Mouse (Mus musculus) kidney, embryonic 16.5 days (tissue): ENCODE results near the gene Palld. TPM values are rescaled to one million over a fixed set of nuclear protein-coding genes. Genes with fewer than 3 reads are reported as not detected.

Experiments
- ATAC-seq: fragments of 200-750 bp; cut with Nextera tagmentation; 2 replicates; pipeline ENCODE4 v1.8.0; 2017; ENCODE audit warnings: moderate TSS enrichment; ENCODE audit not compliant: low FRiP score, low TSS enrichment
- H3K27ac ChIP-seq: fragments of 300-500 bp; sonication (generic); 2 replicates; pipeline ENCODE4 v1.5.1; 2014; ENCODE audit warnings: low read length
- H3K27me3 ChIP-seq: fragments of 300-500 bp; sonication (generic); 2 replicates; pipeline ENCODE4 v1.6.1; 2014; ENCODE audit warnings: low read length, control low read depth, mixed read lengths; ENCODE audit not compliant: insufficient read depth
- H3K36me3 ChIP-seq: fragments of 300-500 bp; sonication (generic); 2 replicates; pipeline ENCODE4 v1.6.1; 2014; ENCODE audit warnings: low read length, control low read depth, mixed read lengths; ENCODE audit not compliant: insufficient read depth
- H3K4me1 ChIP-seq: fragments of 300-500 bp; sonication (generic); 2 replicates; pipeline ENCODE4 v1.6.1; 2014; ENCODE audit warnings: low read length, control low read depth, mixed read lengths; ENCODE audit not compliant: insufficient read depth
- H3K4me2 ChIP-seq: fragments of 300-500 bp; sonication (generic); replicated peaks from 2 replicates; pipeline ENCODE4 v1.6.1; 2014; ENCODE audit warnings: low read depth, low read length
- H3K4me3 ChIP-seq: fragments of 300-500 bp; sonication (generic); 2 replicates; pipeline ENCODE4 v1.5.1; 2014; ENCODE audit warnings: mild to moderate bottlenecking, low read length
- H3K9ac ChIP-seq: fragments of 300-500 bp; sonication (generic); replicated peaks from 2 replicates; pipeline ENCODE4 v1.6.1; 2014; ENCODE audit warnings: low read length
- H3K9me3 ChIP-seq: fragments of 300-500 bp; sonication (generic); 2 replicates; pipeline ENCODE4 v1.6.1; 2016; ENCODE audit warnings: low read length, control low read depth
- WGBS: fragments of 180-500 bp; shearing (Covaris S2); extraction: QIAGEN DNeasy Blood & Tissue Kit; methylation state at CpG from one replicate; pipeline ENCODE4 v1.1.7; 2014; 5-methylcytosine and 5-hydroxymethylcytosine counted together
- polyA plus RNA-seq: library from polyadenylated mRNA; unstranded; fragments of >200 nt; fragmentation: Nextera tagmentation; extraction: Ambion mirVana; gene quantifications from 2 replicates; pipeline ENCODE4 v1.2.1, GENCODE M21; 2015

Gene Palld
- polyA plus RNA-seq, 1 experiment from 2014 or later: 71.8 TPM

DNA sequence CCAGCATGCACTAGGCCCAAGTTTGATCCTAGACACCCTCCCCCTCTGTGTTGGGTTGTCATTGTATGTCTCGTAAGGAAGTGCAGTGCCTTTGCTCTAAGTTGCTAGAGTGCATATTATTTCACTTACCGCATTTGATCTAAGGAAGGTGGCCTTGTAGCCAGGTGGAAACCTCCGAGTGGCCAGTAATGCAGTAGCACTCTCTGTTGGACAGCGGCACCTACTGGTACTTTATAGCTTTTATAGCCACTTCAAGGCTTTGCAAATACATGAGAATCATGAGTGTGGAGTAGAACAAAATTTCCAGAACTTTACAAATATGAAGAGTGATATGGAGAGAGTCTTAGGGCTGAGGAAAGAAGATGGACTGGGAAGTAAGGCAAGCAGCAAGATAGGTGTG is 403.5 kb downstream of the Palld start:
- H3K27me3 ChIP-seq: no peaks in the 10 kb centered on the region
- no peak overlapping the region for H3K27ac ChIP-seq
- H3K4me3 ChIP-seq: no peak overlapping the region
- no peaks in the 10 kb centered on the region for H3K9me3 ChIP-seq
- 0 out of 2 replicates have a peak, but pooled peaks have one; percentile 35 for ATAC-seq
- no peak overlapping the region for H3K9ac ChIP-seq
- H3K4me1 ChIP-seq: no peaks in the 10 kb centered on the region
- no peak overlapping the region for H3K4me2 ChIP-seq
- WGBS: 61% methylated on average over 4 of the region's 4 CpGs
- H3K36me3 ChIP-seq: peaks cover 19% of the 10 kb centered on the region

GRCm38 (mm10) chr8:61497110-61497509 is 405.4 kb downstream of the Palld start:
- H3K4me3 ChIP-seq: no peak overlapping the region

GRCm38 (mm10) chr8:61488631-61489030 is 413.9 kb downstream of the Palld start:
- peaks cover 4% of the 10 kb centered on the region; the same call in 1 of the 2 replicates for H3K4me1 ChIP-seq

More at GRCm38 (mm10) chr8:61497110-61497509, 405.4 kb downstream of the Palld start:
- 75% methylated on average over 4 of the region's 4 CpGs for WGBS
- Histone ChIP-seq H3K4me2 (no peak overlapping the region), H3K4me1 (no peaks in the 10 kb centered on the region), H3K27ac (no peak overlapping the region), H3K9ac (no peak overlapping the region), H3K27me3 (no peaks in the 10 kb centered on the region), H3K36me3 (peaks cover 9% of the 10 kb centered on the region; the same call in 1 of the 2 replicates), H3K9me3 (no peaks in the 10 kb centered on the region)
- no peak for ATAC-seq

DNA sequence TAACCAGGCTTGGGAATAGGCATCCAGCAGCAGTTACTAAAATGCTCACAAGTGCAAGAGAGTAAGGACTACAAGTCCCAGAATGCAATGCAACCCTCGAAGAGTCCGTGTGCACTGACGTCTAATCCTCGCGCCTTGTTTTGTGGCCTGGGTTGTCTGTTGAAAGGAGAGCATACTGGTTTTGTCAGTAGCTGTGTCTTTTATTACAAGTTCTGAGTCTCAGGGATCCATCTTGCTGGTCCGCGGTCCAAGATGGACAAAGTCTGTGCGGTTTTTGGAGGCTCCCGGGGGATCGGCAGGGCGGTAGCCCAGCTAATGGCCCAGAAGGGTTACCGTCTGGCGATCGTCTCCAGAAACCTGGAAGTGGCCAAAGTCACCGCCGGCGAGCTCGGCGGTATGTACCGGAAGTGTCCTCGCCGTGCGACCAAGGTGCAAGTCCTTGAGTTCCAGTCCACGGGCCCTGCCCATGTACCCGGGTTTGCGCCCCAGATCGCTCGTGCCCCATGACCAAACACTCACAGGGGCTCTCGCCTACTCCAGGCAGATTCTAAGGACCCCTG is 414.8 kb downstream of the Palld start, which contains the start of gene Cbr4:
Gene Cbr4 (plus strand): TSS at position 138 of the 560 bp plus-strand sequence.
- peak within 1 kb of the TSS; percentile 72 for H3K4me2 ChIP-seq
- H3K9ac ChIP-seq: peak within 1 kb of the TSS; percentile 93
- no peaks in the 10 kb centered on the region for H3K27me3 ChIP-seq
- WGBS: under 1% methylated on average over 29 of the region's 29 CpGs
- peaks cover 4% of the 10 kb centered on the region; the same call in 1 of the 2 replicates for H3K4me1 ChIP-seq
- H3K27ac ChIP-seq: peak within 1 kb of the TSS; percentile 98
- peak within 1 kb of the TSS; percentile 86 for H3K4me3 ChIP-seq
- ATAC-seq: peak; percentile 96
- no peaks in the 10 kb centered on the region; the same call in 1 of the 2 replicates for H3K36me3 ChIP-seq
- H3K9me3 ChIP-seq: no peaks in the 10 kb centered on the region

More at GRCm38 (mm10) chr8:61488631-61489030, 413.9 kb downstream of the Palld start:
- ATAC-seq: no peak
- H3K27ac ChIP-seq: no peak overlapping the region
- no peak overlapping the region for H3K9ac ChIP-seq
- H3K27me3 ChIP-seq: no peaks in the 10 kb centered on the region
- H3K4me2 ChIP-seq: peak overlapping the region; percentile 72
- peak overlapping the region; percentile 86 for H3K4me3 ChIP-seq
- 89% methylated on average over 8 of the region's 8 CpGs for WGBS
- no peaks in the 10 kb centered on the region for H3K9me3 ChIP-seq
- no peaks in the 10 kb centered on the region; the same call in 1 of the 2 replicates for H3K36me3 ChIP-seq

GRCm38 (mm10) chr8:61486923-61487529 is 415.5 kb downstream of the Palld start:
- Histone ChIP-seq H3K27me3 (no peaks in the 10 kb centered on the region), H3K27ac (no peak overlapping the region), H3K4me1 (peaks cover 4% of the 10 kb centered on the region; the same call in 1 of the 2 replicates), H3K9me3 (no peaks in the 10 kb centered on the region), H3K4me2 (no peak overlapping the region), H3K4me3 (no peak overlapping the region), H3K36me3 (no peaks in the 10 kb centered on the region; the same call in 1 of the 2 replicates), H3K9ac (no peak overlapping the region)
- peak; percentile 1 for ATAC-seq
- WGBS: 96% methylated on average over 2 of the region's 2 CpGs

DNA sequence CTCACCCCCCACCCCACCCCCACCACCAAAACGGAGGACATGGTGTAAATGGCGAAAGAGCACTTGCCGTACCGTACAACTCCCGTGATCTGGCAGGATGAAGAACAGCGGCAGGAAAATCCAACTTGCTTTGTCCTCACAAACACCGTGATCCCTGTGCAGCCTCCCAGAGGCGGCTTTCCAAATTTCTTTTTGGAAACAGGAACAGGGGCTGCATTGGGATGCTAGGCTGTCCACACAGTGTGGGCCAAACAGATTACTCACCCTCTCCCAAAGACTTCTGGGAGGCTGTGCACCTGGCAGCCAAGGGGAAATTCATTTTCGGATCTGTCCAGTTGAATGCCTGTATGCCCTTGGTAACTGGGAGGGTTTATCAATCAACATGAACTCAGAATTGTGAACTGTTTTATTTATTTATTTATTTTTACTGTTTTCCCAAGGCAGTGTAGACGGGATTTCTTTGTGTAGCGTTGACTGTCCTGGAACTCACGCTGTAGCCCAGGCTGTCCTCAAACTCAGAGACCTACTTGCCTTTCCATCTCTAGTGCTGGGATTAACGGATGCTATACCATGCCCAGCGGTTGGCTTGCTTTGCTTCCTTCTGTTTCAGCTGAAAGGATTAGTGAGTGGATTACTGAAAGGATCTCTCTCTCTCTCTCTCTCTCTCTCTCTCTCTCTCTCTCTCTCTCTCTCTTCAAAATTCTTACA is 422.1 kb downstream of the Palld start:
- no peaks in the 10 kb centered on the region for H3K27me3 ChIP-seq
- 90% methylated on average over 14 of the region's 14 CpGs for WGBS
- no peaks in the 10 kb centered on the region for H3K9me3 ChIP-seq
- no peaks in the 10 kb centered on the region for H3K36me3 ChIP-seq
- H3K4me2 ChIP-seq: no peak overlapping the region
- H3K4me3 ChIP-seq: no peak overlapping the region
- no peak; the same call in 1 of the 2 replicates for ATAC-seq
- no peak overlapping the region for H3K27ac ChIP-seq
- H3K4me1 ChIP-seq: peaks cover 16% of the 10 kb centered on the region; the same call in 1 of the 2 replicates
- H3K9ac ChIP-seq: no peak overlapping the region

DNA sequence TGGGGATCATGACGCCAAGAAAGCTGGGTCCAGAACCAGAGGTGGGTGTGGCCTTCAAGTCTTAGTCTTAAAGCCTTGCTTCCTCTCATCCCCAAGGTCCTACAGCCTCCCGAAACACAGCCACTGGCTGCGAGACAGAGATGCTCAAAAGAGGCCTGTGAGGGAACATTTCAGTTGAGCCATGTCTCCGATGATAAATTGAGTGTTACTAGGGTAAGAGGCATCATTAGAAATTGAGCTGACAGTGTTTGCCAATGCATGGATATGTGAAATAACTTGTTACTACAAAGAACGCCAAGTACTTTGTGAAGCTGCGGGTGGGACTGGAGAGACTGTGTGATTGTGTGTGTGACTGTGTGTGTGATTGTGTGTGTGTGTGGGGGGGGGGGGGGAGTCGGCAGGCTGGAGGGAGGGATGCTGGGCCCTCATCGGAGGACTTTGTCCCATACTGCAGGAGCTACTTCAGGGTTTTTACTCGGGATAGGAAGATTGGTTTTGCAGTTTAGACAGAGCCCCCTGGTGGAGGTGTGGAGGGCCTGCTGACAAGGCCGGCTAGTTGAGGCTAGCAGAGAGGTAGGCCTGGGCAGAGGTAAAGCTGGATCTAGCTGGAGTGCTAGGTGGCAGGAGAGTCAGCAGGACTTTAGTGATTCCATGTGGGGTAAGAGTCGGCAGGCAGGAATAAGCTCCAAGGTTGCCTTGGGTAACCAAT is 422.8 kb downstream of the Palld start:
- Histone ChIP-seq H3K4me3 (no peak overlapping the region), H3K27me3 (no peaks in the 10 kb centered on the region), H3K4me2 (no peak overlapping the region), H3K27ac (no peak overlapping the region), H3K9me3 (no peaks in the 10 kb centered on the region), H3K9ac (no peak overlapping the region), H3K36me3 (no peaks in the 10 kb centered on the region), H3K4me1 (peaks cover 20% of the 10 kb centered on the region; the same call in 1 of the 2 replicates)
- ATAC-seq: peak; percentile 46
- WGBS: 47% methylated on average over 11 of the region's 11 CpGs

- peaks cover 21% of the 10 kb centered on the region; the same call in 1 of the 2 replicates for H3K4me1 ChIP-seq
- no peak overlapping the region for H3K27ac ChIP-seq
- H3K4me3 ChIP-seq: no peak overlapping the region
- no peaks in the 10 kb centered on the region for H3K27me3 ChIP-seq
- no peaks in the 10 kb centered on the region for H3K9me3 ChIP-seq
- H3K9ac ChIP-seq: no peak overlapping the region
- 62% methylated on average over 8 of the region's 8 CpGs for WGBS
- H3K36me3 ChIP-seq: no peaks in the 10 kb centered on the region
- no peak for ATAC-seq
- H3K4me2 ChIP-seq: no peak overlapping the region
These were observed 423.7 kb downstream of the Palld start for GRCm38 (mm10) chr8:61478793-61479192.

GRCm38 (mm10) chr8:61478150-61478549 is 424.3 kb downstream of the Palld start:
- Histone ChIP-seq H3K27ac (no peak overlapping the region), H3K9ac (no peak overlapping the region), H3K4me3 (no peak overlapping the region), H3K4me1 (peaks cover 21% of the 10 kb centered on the region; the same call in 1 of the 2 replicates), H3K4me2 (no peak overlapping the region), H3K9me3 (no peaks in the 10 kb centered on the region), H3K36me3 (no peaks in the 10 kb centered on the region), H3K27me3 (no peaks in the 10 kb centered on the region)
- 89% methylated on average over 4 of the region's 4 CpGs for WGBS
- no peak for ATAC-seq
